Mouse (Mus musculus): ENCODE measurements at regions not wholly inside any gene's neighbourhood (a gene's known extent, or its start where the extent isn't known, plus 50 kb on each side); places are given as distances from the start of the nearest gene placed in this dataset.

GRCm38 (mm10) chr2:8628007-8628406 lies 1118.6 kb upstream of the Celf2 start:
- no peak for DNase-seq (ENCODE audit: low spot score in 2 of 2)

- DNase-seq (ENCODE audit: low spot score in 2 of 2): peak; percentile 60 to 69
Observed at GRCm38 (mm10) chr2:8628485-8629208, 1119.3 kb upstream of the Celf2 start.

DNA sequence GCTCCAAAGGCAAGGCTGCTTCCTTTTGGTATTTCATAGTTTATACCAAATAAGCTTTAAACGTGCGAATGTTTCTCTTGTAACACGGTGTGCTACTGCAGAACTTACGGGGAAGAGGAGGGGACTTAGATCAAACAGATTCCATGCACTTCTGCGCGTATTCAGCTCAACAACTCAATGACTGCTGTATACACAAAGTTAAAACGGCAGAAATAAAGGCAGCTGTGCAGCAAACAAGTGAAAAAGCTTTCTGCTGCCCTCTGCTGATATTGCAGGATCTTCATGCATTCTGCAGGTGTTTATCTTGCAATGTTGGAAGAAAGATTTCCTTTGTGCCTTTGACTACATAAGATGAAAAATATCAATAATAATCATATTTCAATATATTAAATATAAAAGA lies 1128.7 kb upstream of the Celf2 start:
- peak; percentile 68 for DNase-seq (ENCODE audit: low spot score in 2 of 2)

DNA sequence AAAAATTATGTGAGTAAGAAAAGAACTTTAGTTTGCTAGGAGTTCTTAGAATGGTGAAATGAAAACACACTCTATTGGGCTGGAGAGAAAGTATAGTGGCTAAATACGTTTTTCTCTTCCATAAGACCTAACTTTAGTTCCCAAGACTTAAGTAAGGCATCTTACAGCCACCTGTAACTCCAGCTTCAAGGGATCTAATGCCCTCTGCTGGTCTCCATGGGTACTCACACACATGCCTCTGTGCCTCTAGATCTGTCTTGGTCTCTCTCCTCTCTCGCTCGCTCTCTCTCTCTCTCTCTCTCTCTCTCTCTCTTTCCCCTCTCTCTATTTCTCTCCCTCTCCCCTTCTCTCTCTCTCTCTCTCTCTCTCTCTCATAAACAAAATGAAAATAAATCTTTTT lies 1129.9 kb upstream of the Celf2 start:
- no peak for DNase-seq (ENCODE audit: low spot score in 2 of 2)

GRCm38 (mm10) chr2:8645463-8645862 lies 1136.1 kb upstream of the Celf2 start:
- DNase-seq (ENCODE audit: low spot score in 2 of 2): peak in 1 of 2 experiments; percentile 38

GRCm38 (mm10) chr2:8660544-8660943 lies 1151.2 kb upstream of the Celf2 start:
- DNase-seq (ENCODE audit: low spot score in 2 of 2): no peak

- DNase-seq (ENCODE audit: low spot score in 2 of 2): peak; percentile 86 to 88
Observed at GRCm38 (mm10) chr2:8673751-8674378, 1164.5 kb upstream of the Celf2 start.

DNA sequence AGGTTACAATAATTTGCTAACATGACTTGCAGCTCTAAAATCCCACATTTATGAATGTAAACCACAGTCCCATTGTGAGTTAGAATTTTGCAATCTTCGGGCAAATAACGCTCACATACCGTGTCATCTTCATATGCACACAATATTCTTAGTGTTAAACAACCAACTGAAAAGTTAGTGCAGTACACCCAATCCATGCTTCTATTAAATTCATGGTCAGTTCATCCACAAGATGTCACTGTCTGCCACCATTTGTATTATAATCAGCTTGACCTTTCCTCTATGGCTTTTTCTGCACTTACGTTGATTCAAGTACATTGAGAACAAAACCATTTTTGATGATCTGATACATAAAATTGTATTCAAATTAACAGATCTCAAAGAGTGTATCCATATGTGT lies 1166.2 kb upstream of the Celf2 start:
- DNase-seq (ENCODE audit: low spot score in 2 of 2): no peak

- DNase-seq (ENCODE audit: low spot score in 2 of 2): peak; percentile 57 to 65
Observed at GRCm38 (mm10) chr2:8676546-8676945, 1167.2 kb upstream of the Celf2 start.

DNA sequence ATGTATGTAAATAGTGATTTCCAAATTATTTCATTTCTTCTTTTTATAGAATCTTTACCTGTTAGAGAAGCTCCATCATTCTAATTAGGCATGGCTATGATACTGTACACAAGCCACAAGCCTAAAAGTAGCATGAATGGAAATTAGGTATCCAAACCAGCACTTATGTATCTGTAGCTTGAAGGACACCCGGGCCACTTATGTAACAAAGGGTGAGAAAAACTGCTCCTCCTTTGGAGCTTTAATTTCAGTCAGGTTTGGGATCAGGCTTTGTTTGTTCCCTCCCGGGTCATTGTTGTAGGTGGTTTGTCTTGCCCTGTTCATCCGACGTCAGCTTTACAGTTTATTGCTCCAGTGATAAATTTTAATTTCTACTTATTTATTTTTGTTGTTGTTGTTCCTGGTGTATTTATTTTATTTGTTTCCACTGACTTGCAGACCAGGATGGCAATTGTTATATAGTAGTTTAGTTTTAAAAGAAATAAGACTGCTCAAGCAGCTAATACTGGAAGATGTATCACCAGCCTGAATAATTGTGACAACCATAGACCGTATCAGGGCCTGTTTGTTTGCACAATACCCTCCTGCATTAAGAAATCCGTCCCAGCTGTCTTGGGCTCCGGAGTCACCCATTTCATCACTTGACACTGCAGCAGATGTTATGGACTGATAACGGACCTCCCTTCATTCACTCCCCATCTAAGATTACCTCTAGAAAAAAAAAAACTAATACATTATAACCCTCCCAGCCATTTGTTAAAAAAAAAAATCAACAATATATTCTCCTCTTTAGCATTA lies 1181.7 kb upstream of the Celf2 start:
- no peak for DNase-seq (ENCODE audit: low spot score in 2 of 2)

GRCm38 (mm10) chr2:8729306-8729705 lies 1151.7 kb upstream of the 4930412O13Rik start:
- DNase-seq (ENCODE audit: low spot score in 2 of 2): no peak

- peak; percentile 50 to 54 for DNase-seq (ENCODE audit: low spot score in 2 of 2)
Observed at GRCm38 (mm10) chr2:8754142-8754541, 1126.9 kb upstream of the 4930412O13Rik start.

GRCm38 (mm10) chr2:8756546-8756945 lies 1124.5 kb upstream of the 4930412O13Rik start:
- no peak for DNase-seq (ENCODE audit: low spot score in 2 of 2)

DNA sequence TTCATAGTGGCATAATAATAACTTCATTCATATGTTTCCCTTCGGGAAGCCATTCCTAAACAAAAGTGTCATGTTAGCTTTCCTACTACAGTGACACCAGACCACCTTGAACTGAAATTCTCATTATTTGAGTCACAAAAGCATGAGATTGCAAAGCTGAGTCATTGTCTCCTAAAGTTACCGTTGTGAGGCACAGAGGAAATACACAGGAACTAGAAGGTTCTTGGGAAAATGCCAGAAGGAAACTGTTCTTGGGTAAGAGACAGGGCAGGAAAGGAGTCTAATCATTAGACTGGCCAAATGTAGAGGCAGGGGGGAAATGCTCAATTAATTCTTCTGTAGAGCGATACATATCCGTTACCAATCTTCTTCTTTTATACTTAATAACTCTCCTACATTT lies 1110.4 kb upstream of the 4930412O13Rik start:
- DNase-seq (ENCODE audit: low spot score in 2 of 2): no peak

GRCm38 (mm10) chr2:8781152-8781935 lies 1099.7 kb upstream of the 4930412O13Rik start:
- no peak for DNase-seq (ENCODE audit: low spot score in 2 of 2)

- DNase-seq (ENCODE audit: low spot score in 2 of 2): no peak
Observed at GRCm38 (mm10) chr2:8782225-8782624, 1098.8 kb upstream of the 4930412O13Rik start.

- DNase-seq (ENCODE audit: low spot score in 2 of 2): no peak
Observed at GRCm38 (mm10) chr2:8802061-8802460, 1079.0 kb upstream of the 4930412O13Rik start.

GRCm38 (mm10) chr2:8809609-8810008 lies 1071.4 kb upstream of the 4930412O13Rik start:
- DNase-seq (ENCODE audit: low spot score in 2 of 2): no peak

DNA sequence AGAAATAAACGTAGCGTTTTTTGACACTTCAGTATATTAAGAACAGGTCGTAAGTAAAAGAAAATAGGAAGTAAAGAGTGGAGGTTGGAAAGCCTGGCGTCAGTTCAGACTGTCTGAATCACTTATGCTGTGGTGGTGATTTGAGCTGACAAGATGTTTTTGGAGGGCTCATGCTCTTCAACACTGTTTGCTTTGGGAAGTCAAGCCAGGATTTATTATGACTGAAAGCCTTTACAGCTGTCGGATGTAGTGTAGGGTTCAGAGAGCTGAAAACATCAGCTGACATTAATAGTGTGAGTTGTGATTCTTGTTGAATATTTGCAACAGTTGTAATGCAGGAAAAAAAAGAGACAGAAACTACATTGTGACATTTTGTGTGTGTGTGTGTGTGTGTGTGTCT lies 1062.9 kb upstream of the 4930412O13Rik start:
- DNase-seq (ENCODE audit: low spot score in 2 of 2): no peak

GRCm38 (mm10) chr2:8825406-8825805 lies 1055.6 kb upstream of the 4930412O13Rik start:
- DNase-seq (ENCODE audit: low spot score in 2 of 2): no peak

Measured in right cerebral cortex, adult 2 months (tissue).